In genomic region chr14:52097191-52097590, GRCm38 (mm10) we compare ENCODE assay signal across 41 mouse cellular contexts. TPM values are rescaled to one million over a fixed set of nuclear protein-coding genes. Genes with fewer than 3 reads are reported as not detected.
"Had no signal": no experiment of that assay in that cellular context is flagged by ENCODE, and none has a peak within 500 bp of the region (broad histone marks: within the 10 kb centered on the region; RNA-seq: fewer than 3 reads in every experiment).

No protein-coding gene starts in this region.

RNA-seq across cellular contexts. Expression of gene Rpgrip1, which starts 13.3 kb away (rescaled TPM):
- total RNA-seq: heart, postnatal 25 days; heart, postnatal 36 days had no signal

RNA-seq across cellular contexts. Expression of gene Olfr221, which starts 54.9 kb away (rescaled TPM):
- total RNA-seq: heart, postnatal 10 days; heart, postnatal 14 days; heart, postnatal 25 days; heart, postnatal 36 days; heart, postnatal 4 days; hematopoietic stem cell, adult 5-6 weeks; hindbrain, postnatal 0 days; layer of hippocampus, adult 18-20 months; layer of hippocampus, adult 2 months; layer of hippocampus, adult 8-10 months; layer of hippocampus, postnatal 10 days; layer of hippocampus, postnatal 14 days; layer of hippocampus, postnatal 25 days; layer of hippocampus, postnatal 36 days; left cerebral cortex, adult 18-20 months; left cerebral cortex, adult 2 months; left cerebral cortex, adult 8-10 months had no signal
- polyA plus RNA-seq: heart, embryonic 11.5 days; heart, embryonic 12.5 days; heart, embryonic 13.5 days; heart, embryonic 14.5 days; heart, embryonic 15.5 days; heart, embryonic 16.5 days; heart, postnatal 0 days; hindbrain, embryonic 10.5 days; hindbrain, embryonic 11.5 days; hindbrain, embryonic 12.5 days; hindbrain, embryonic 13.5 days; hindbrain, embryonic 14.5 days; hindbrain, embryonic 16.5 days; hindbrain, postnatal 0 days; inflammation-experienced regulatory T-cells, adult 6 months; intestine, embryonic 14.5 days; intestine, embryonic 15.5 days; intestine, embryonic 16.5 days; intestine, postnatal 0 days; kidney, adult 2 months; kidney, embryonic 14.5 days; kidney, embryonic 15.5 days; kidney, embryonic 16.5 days; kidney, postnatal 0 days; large intestine, adult 2 months had no signal
